Mouse (Mus musculus): ENCODE results near the gene Tmem39b. TPM values are rescaled to one million over a fixed set of nuclear protein-coding genes. Genes with fewer than 3 reads are reported as not detected.

The Tmem39b gene
- polyA plus RNA-seq (2014; fragmentation: Nextera tagmentation; extraction: Ambion mirVana), result 42.0 and 47.4 TPM in 2 replicates

GRCm38 (mm10) chr4:129696158-129696985 is at the start of gene Tmem39b:
Tmem39b (minus strand) TSS chr4:129696838.
- Histone ChIP-seq H3K36me3 (ENCODE audit: control insufficient read depth, insufficient read depth, low read length) (peaks cover 28% of the 10 kb centered on the region), H3K27ac (ENCODE audit: low read depth, low read length) (peak within 1 kb of the TSS; percentile 96), H3K4me1 (ENCODE audit: control insufficient read depth, insufficient read depth, low read length) (peaks cover 13% of the 10 kb centered on the region), H3K9me3 (replicated peaks; ENCODE audit: control insufficient read depth, low read length) (no peaks in the 10 kb centered on the region), H3K4me3 (ENCODE audit: low read depth, low read length) (peak within 1 kb of the TSS; percentile 64), H3K9ac (ENCODE audit: low read length) (peak within 1 kb of the TSS; percentile 84), H3K4me2 (ENCODE audit: low read length) (peak within 1 kb of the TSS; percentile 63), H3K27me3 (replicated peaks; ENCODE audit: control insufficient read depth, insufficient read depth, low read length) (no peaks in the 10 kb centered on the region)
- DNase-seq (ENCODE audit: low spot score) (peak; percentile 98), ATAC-seq (peak; percentile 91)
- WGBS, result under 1% methylated on average over 44 of the region's 57 CpGs

- WGBS, result 69% methylated on average over 1 of the region's 1 CpGs
- H3K9ac ChIP-seq (ENCODE audit: low read length), result no peak overlapping the region
- H3K36me3 ChIP-seq (ENCODE audit: control insufficient read depth, insufficient read depth, low read length), result no peaks in the 10 kb centered on the region
- H3K9me3 ChIP-seq (replicated peaks; ENCODE audit: control insufficient read depth, low read length), result no peaks in the 10 kb centered on the region
- H3K4me1 ChIP-seq (ENCODE audit: control insufficient read depth, insufficient read depth, low read length), result peaks cover 9% of the 10 kb centered on the region
- no peak overlapping the region for H3K4me2 ChIP-seq (ENCODE audit: low read length)
- no peak for ATAC-seq
- DNase-seq (ENCODE audit: low spot score), result no peak
- H3K27ac ChIP-seq (ENCODE audit: low read depth, low read length), result no peak overlapping the region
- no peak overlapping the region for H3K4me3 ChIP-seq (ENCODE audit: low read depth, low read length)
- no peaks in the 10 kb centered on the region for H3K27me3 ChIP-seq (replicated peaks; ENCODE audit: control insufficient read depth, insufficient read depth, low read length)
Measured at GRCm38 (mm10) chr4:129746106-129746505, 49.5 kb upstream of the Tmem39b start.

GRCm38 (mm10) chr4:129743494-129743893 is 46.9 kb upstream of the Tmem39b start:
- peak overlapping the region; percentile 72 for H3K4me2 ChIP-seq (ENCODE audit: low read length)
- peak overlapping the region; percentile 98; the same call in 1 of the 2 replicates for H3K4me3 ChIP-seq (ENCODE audit: low read depth, low read length)
- peak overlapping the region; percentile 95; the same call in 1 of the 2 replicates for H3K9ac ChIP-seq (ENCODE audit: low read length)
- peak overlapping the region; percentile 100 for H3K27ac ChIP-seq (ENCODE audit: low read depth, low read length)
- ATAC-seq (no peak), DNase-seq (ENCODE audit: low spot score) (no peak)
- H3K27me3 ChIP-seq (replicated peaks; ENCODE audit: control insufficient read depth, insufficient read depth, low read length), result no peaks in the 10 kb centered on the region
- H3K9me3 ChIP-seq (replicated peaks; ENCODE audit: control insufficient read depth, low read length), result no peaks in the 10 kb centered on the region
- H3K36me3 ChIP-seq (ENCODE audit: control insufficient read depth, insufficient read depth, low read length), result no peaks in the 10 kb centered on the region
- H3K4me1 ChIP-seq (ENCODE audit: control insufficient read depth, insufficient read depth, low read length), result peaks cover 22% of the 10 kb centered on the region
- 37% methylated on average over 2 of the region's 2 CpGs for WGBS

DNA sequence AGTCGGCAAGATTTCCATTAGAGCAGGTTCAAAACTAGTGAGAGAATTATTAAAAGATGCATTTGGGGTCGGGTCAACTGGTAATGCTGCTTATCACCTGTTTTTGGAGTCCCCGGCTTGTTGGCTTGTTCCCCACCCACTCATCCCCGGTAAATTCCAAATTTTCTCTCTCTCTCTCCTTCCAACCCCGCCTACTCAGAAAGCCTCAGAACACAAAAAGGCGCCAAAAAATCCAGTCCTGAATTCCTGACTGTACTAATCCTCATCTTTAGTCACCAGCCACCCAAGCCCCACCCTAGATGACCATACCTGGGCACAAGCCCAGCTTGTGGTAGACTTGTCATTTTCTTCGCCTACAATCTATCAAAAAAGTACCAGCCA is 46.4 kb upstream of the Tmem39b start:
- Histone ChIP-seq H3K4me2 (ENCODE audit: low read length) (peak overlapping the region; percentile 72), H3K27me3 (replicated peaks; ENCODE audit: control insufficient read depth, insufficient read depth, low read length) (no peaks in the 10 kb centered on the region), H3K9ac (ENCODE audit: low read length) (peak overlapping the region; percentile 95), H3K27ac (ENCODE audit: low read depth, low read length) (peak overlapping the region; percentile 100), H3K4me3 (ENCODE audit: low read depth, low read length) (peak overlapping the region; percentile 98), H3K4me1 (ENCODE audit: control insufficient read depth, insufficient read depth, low read length) (peaks cover 25% of the 10 kb centered on the region), H3K9me3 (replicated peaks; ENCODE audit: control insufficient read depth, low read length) (no peaks in the 10 kb centered on the region), H3K36me3 (ENCODE audit: control insufficient read depth, insufficient read depth, low read length) (no peaks in the 10 kb centered on the region)
- DNase-seq (ENCODE audit: low spot score) (peak; percentile 64), ATAC-seq (peak; percentile 1; the same call in 1 of the 2 replicates)
- WGBS, result 4% methylated on average over 7 of the region's 7 CpGs

DNA sequence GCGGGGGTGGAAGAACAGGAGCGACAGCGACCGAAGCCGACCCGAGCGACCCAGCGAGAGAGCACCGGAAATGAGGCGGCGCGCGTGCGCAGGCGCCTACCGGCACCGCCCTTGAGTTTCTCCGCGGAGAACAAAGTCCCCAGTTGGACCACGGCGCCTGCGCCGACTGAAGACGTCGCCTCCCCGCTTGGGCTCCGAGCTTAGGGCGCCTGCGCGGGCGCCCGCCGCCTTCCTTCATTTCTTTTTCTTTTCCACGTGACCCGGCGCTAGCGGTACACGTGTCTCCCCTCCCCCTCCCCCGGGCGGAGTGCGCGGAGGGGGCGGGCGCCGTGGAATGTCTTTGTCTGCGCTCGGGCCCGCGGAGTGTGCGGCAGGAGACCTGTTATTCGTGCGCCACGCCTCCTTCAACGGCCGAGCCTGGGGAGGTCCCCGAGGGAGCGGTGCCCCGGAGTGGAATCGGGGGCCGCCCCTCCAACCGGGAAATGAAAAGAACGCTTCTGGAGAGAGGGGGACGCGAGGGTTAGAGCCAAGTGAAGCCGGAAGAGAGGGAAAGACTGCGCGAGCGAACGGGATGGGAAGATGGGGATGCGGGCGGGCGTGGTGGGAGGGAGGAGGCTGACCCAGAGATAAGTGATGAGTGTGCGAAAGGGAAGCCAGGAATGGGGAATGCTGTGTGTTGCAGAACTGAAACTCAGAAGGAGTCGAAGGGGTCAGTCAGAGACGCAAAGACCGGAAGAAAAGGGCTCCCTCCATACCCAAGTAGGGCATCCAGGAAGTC is 45.8 kb upstream of the Tmem39b start, which contains the start of gene Khdrbs1:
TSS of gene Khdrbs1 (minus strand) at position 72 of the 778 bp plus-strand sequence.
- Histone ChIP-seq H3K27ac (ENCODE audit: low read depth, low read length) (peak within 1 kb of the TSS; percentile 100), H3K4me2 (ENCODE audit: low read length) (peak within 1 kb of the TSS; percentile 72), H3K4me1 (ENCODE audit: control insufficient read depth, insufficient read depth, low read length) (peaks cover 26% of the 10 kb centered on the region), H3K36me3 (ENCODE audit: control insufficient read depth, insufficient read depth, low read length) (no peaks in the 10 kb centered on the region), H3K27me3 (replicated peaks; ENCODE audit: control insufficient read depth, insufficient read depth, low read length) (no peaks in the 10 kb centered on the region), H3K9me3 (replicated peaks; ENCODE audit: control insufficient read depth, low read length) (no peaks in the 10 kb centered on the region), H3K4me3 (ENCODE audit: low read depth, low read length) (peak within 1 kb of the TSS; percentile 98), H3K9ac (ENCODE audit: low read length) (peak within 1 kb of the TSS; percentile 100)
- under 1% methylated on average over 70 of the region's 76 CpGs for WGBS
- ATAC-seq (peak; percentile 95), DNase-seq (ENCODE audit: low spot score) (peak; percentile 99)

GRCm38 (mm10) chr4:129741974-129742231 is 45.3 kb upstream of the Tmem39b start:
- peak overlapping the region; percentile 64 for H3K4me2 ChIP-seq (ENCODE audit: low read length)
- 0% methylated on average over 26 of the region's 34 CpGs for WGBS
- ATAC-seq, result no peak

DNA sequence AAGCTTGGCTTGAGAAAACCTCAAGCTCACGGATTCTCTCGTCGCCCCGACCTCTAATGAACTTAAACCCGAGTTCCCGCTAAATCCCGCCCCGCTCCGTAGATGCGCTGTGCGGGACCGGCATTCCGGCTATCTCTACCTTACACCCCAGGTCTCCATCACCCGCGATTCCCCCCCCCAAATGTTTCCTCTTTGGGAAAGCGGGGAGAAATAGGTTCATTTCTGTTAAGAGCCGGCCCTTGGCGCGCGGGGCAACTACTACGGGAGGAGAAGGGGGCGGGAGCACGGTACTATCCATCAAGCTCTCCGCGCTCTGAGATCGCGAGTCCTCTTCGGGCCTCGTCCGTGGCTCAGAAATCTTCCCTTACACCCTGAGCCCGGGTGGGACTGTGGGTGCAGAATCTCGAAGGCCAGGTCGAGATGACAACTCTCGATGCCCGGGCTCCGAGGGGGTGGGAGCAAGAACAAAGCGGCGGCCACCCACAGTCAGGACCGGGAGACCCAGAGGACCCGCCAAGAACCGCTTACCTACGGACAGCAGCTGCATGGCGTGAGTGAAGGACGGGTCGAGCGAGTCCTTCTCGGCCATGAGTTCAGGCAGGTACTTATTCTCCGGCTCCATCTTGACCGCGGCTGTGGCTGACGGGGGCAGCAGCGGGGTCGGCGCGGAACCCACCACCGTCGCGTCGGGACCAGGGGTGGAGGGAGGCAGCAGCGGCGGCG is 44.8 kb upstream of the Tmem39b start:
- peak; percentile 4; the same call in 1 of the 2 replicates for ATAC-seq
- Histone ChIP-seq H3K36me3 (ENCODE audit: control insufficient read depth, insufficient read depth, low read length) (peaks cover 3% of the 10 kb centered on the region; the same call in 1 of the 2 replicates), H3K27ac (ENCODE audit: low read depth, low read length) (peak overlapping the region; percentile 96), H3K9ac (ENCODE audit: low read length) (peak overlapping the region; percentile 100), H3K4me2 (ENCODE audit: low read length) (peak overlapping the region; percentile 64), H3K4me1 (ENCODE audit: control insufficient read depth, insufficient read depth, low read length) (peaks cover 31% of the 10 kb centered on the region), H3K27me3 (replicated peaks; ENCODE audit: control insufficient read depth, insufficient read depth, low read length) (no peaks in the 10 kb centered on the region), H3K9me3 (replicated peaks; ENCODE audit: control insufficient read depth, low read length) (no peaks in the 10 kb centered on the region), H3K4me3 (ENCODE audit: low read depth, low read length) (peak overlapping the region; percentile 98)
- under 1% methylated on average over 62 of the region's 62 CpGs for WGBS
- DNase-seq (ENCODE audit: low spot score), result peak; percentile 57

More at GRCm38 (mm10) chr4:129741974-129742231, 45.3 kb upstream of the Tmem39b start:
- Histone ChIP-seq H3K9ac (ENCODE audit: low read length) (peak overlapping the region; percentile 100), H3K27ac (ENCODE audit: low read depth, low read length) (peak overlapping the region; percentile 96), H3K27me3 (replicated peaks; ENCODE audit: control insufficient read depth, insufficient read depth, low read length) (no peaks in the 10 kb centered on the region), H3K9me3 (replicated peaks; ENCODE audit: control insufficient read depth, low read length) (no peaks in the 10 kb centered on the region), H3K36me3 (ENCODE audit: control insufficient read depth, insufficient read depth, low read length) (peaks cover 3% of the 10 kb centered on the region; the same call in 1 of the 2 replicates), H3K4me1 (ENCODE audit: control insufficient read depth, insufficient read depth, low read length) (peaks cover 31% of the 10 kb centered on the region), H3K4me3 (ENCODE audit: low read depth, low read length) (peak overlapping the region; percentile 98)
- DNase-seq (ENCODE audit: low spot score), result no peak

GRCm38 (mm10) chr4:129739111-129739645 is 42.5 kb upstream of the Tmem39b start:
- H3K4me3 ChIP-seq (ENCODE audit: low read depth, low read length), result peak overlapping the region; percentile 98; the same call in 1 of the 2 replicates
- H3K27me3 ChIP-seq (replicated peaks; ENCODE audit: control insufficient read depth, insufficient read depth, low read length), result no peaks in the 10 kb centered on the region
- H3K4me1 ChIP-seq (ENCODE audit: control insufficient read depth, insufficient read depth, low read length), result peaks cover 31% of the 10 kb centered on the region
- peak overlapping the region; percentile 26; the same call in 1 of the 2 replicates for H3K9ac ChIP-seq (ENCODE audit: low read length)
- no peak for DNase-seq (ENCODE audit: low spot score)
- WGBS, result 79% methylated on average over 4 of the region's 4 CpGs
- peak overlapping the region; percentile 64 for H3K4me2 ChIP-seq (ENCODE audit: low read length)
- ATAC-seq, result no peak
- no peak overlapping the region for H3K27ac ChIP-seq (ENCODE audit: low read depth, low read length)
- no peaks in the 10 kb centered on the region for H3K9me3 ChIP-seq (replicated peaks; ENCODE audit: control insufficient read depth, low read length)
- H3K36me3 ChIP-seq (ENCODE audit: control insufficient read depth, insufficient read depth, low read length), result peaks cover 3% of the 10 kb centered on the region; the same call in 1 of the 2 replicates

Data from forebrain, embryonic 14.5 days (tissue).